Mouse (Mus musculus) kidney, embryonic 15.5 days (tissue): ENCODE results near the gene Ghitm. TPM values are rescaled to one million over a fixed set of nuclear protein-coding genes. Genes with fewer than 3 reads are reported as not detected.

Experiments
- ATAC-seq: fragments of 200-750 bp; cut with Nextera tagmentation; replicated peaks from 2 replicates; pipeline ENCODE4 v1.8.0; 2017; ENCODE audit warnings: moderate TSS enrichment; ENCODE audit not compliant: low FRiP score
- H3K27ac ChIP-seq: fragments of 300-500 bp; sonication (generic); 2 replicates; pipeline ENCODE4 v1.5.1; 2015; ENCODE audit warnings: mild to moderate bottlenecking, inconsistent platforms
- H3K27me3 ChIP-seq: fragments of 300-500 bp; sonication (generic); 2 replicates; pipeline ENCODE4 v1.6.1; 2015; ENCODE audit warnings: inconsistent platforms
- H3K36me3 ChIP-seq: fragments of 300-500 bp; sonication (generic); 2 replicates; pipeline ENCODE4 v1.6.1; 2015; ENCODE audit warnings: inconsistent platforms
- H3K4me1 ChIP-seq: fragments of 300-500 bp; sonication (generic); 2 replicates; pipeline ENCODE4 v1.6.1; 2015; ENCODE audit warnings: inconsistent platforms
- H3K4me2 ChIP-seq: fragments of 300-500 bp; sonication (generic); 2 replicates; pipeline ENCODE4 v1.6.1; 2015; ENCODE audit warnings: moderate library complexity, mild to moderate bottlenecking, inconsistent platforms
- H3K4me3 ChIP-seq: fragments of 300-500 bp; sonication (generic); replicated peaks from 2 replicates; pipeline ENCODE4 v1.5.1; 2015; ENCODE audit warnings: mild to moderate bottlenecking, inconsistent platforms
- H3K9ac ChIP-seq: fragments of 300-500 bp; sonication (generic); 2 replicates; pipeline ENCODE4 v1.6.1; 2015; ENCODE audit warnings: mild to moderate bottlenecking, inconsistent platforms
- H3K9me3 ChIP-seq: fragments of 300-500 bp; sonication (generic); replicated peaks from 2 replicates; pipeline ENCODE4 v1.6.1; 2016; ENCODE audit warnings: inconsistent platforms
- WGBS: fragments of 180-500 bp; shearing (Covaris S2); methylation state at CpG from one replicate; pipeline ENCODE4 v1.1.7; 2015; ENCODE audit warnings: mixed read lengths; 5-methylcytosine and 5-hydroxymethylcytosine counted together
- polyA plus RNA-seq: library from polyadenylated mRNA; unstranded; fragments of >200 nt; fragmentation: Nextera tagmentation; extraction: Ambion mirVana; gene quantifications from 2 replicates; pipeline ENCODE4 v1.2.1, GENCODE M21; 2015

Ghitm gene
- polyA plus RNA-seq, 1 experiment from 2014 or later: 229 TPM

DNA sequence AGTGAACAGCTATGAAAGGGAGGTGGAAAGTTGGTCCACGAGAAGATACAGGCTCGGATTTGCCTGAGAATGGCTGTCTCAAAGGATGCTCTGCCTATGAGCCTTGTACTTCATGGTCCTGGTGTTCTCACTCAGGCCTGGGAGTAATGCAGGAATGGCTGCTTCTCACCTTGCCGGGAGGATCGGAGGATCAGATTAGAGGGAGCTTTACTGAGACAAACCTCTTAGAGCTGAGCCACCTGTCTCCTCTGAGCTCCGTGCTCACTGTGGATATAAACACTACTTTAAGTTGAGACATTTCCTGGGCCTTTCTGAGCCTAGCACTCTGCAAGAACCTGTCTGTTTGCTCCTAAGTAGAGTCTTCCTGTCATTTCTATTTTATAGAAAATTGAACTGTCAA, 33.5 kb downstream of the Ghitm start:
- no peak for ATAC-seq
- Histone ChIP-seq H3K9me3 (no peaks in the 10 kb centered on the region), H3K4me2 (no peak overlapping the region), H3K36me3 (no peaks in the 10 kb centered on the region), H3K9ac (no peak overlapping the region), H3K4me3 (no peak overlapping the region), H3K27ac (no peak overlapping the region), H3K4me1 (peaks cover 13% of the 10 kb centered on the region), H3K27me3 (peaks cover 33% of the 10 kb centered on the region)
- 84% methylated on average over 5 of the region's 5 CpGs for WGBS

DNA sequence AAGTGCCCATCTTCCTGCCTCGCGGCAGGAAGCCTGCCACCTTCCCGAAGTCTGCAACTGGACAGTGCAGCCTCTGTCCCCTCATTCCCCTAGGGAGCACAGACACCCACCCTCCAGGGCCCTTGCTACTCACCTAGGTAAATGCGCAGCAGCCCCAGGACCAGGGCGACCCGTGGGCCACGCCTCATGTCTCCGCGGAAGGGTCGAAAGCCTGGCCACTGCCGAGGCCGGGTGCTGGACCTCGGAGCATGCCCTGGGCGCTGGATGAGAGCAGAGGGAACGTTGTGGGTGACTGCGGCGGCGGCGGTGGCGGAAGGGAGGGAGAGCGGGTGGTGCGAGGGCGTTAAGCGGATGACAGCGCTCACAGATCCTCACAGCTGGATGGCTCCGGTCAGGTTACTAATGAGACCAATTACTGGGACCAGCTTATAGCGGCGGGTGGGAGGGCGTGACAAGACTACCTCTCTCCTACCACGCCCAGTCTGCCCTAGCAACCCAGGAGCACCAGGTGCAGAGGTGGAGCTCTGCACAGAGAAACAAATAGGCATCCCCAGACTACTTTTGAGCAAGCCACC, 37.0 kb downstream of the Ghitm start, which contains the start of gene Cdhr1:
Gene Cdhr1 (minus strand): TSS at position 392 of the 575 bp plus-strand sequence.
- WGBS: 0% methylated on average over 30 of the region's 30 CpGs
- Histone ChIP-seq H3K36me3 (no peaks in the 10 kb centered on the region), H3K27me3 (peaks cover 43% of the 10 kb centered on the region), H3K4me1 (peaks cover 16% of the 10 kb centered on the region), H3K27ac (no peak within 1 kb of the TSS), H3K9ac (no peak within 1 kb of the TSS), H3K4me3 (peak within 1 kb of the TSS; percentile 26), H3K9me3 (no peaks in the 10 kb centered on the region), H3K4me2 (peak within 1 kb of the TSS; percentile 61)
- ATAC-seq: peak; percentile 92

DNA sequence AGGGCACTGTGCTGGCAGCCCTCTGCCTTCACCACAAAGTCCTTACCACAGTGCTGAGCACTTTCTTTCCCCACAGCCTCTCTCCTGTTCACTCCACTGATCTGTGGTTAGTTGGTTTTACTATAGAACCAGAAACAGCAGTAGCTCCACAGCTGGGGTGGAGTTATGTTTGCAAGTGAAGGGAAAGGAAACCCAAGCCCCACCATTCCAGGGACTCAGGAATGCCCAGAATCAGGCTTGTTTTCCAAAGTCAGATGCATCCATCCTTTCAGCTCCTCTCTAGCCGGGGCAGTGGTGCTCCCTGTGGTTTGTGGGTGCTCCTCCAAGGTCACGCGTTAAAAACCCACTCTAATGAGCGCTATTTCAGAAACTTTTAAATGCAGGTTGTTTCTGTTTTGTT, 39.5 kb downstream of the Ghitm start:
- Histone ChIP-seq H3K9ac (no peak overlapping the region), H3K9me3 (no peaks in the 10 kb centered on the region), H3K36me3 (no peaks in the 10 kb centered on the region), H3K27ac (no peak overlapping the region), H3K4me3 (no peak overlapping the region), H3K27me3 (peaks cover 39% of the 10 kb centered on the region), H3K4me2 (no peak overlapping the region), H3K4me1 (peaks cover 16% of the 10 kb centered on the region)
- ATAC-seq: no peak
- 83% methylated on average over 4 of the region's 4 CpGs for WGBS

DNA sequence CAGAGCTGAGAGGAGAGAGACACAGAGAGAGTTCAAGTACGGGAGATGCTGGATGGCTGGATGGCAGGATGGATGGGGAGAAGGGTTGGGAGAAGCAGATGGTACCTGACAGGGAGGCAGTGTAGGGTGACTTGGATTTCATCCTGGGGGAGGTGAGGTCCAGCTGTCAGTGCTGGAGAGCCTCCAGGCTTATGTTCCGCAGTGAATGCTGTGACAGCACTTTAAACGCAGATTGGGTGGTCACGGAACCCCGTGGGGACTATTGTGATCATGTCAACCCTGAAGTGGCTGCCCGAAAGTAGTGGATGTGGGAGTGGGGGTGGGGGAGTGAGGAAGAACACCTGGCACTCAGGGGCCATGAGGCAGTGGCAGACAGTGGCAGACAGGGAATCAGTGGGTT, 40.6 kb downstream of the Ghitm start:
- no peaks in the 10 kb centered on the region for H3K9me3 ChIP-seq
- WGBS: 41% methylated on average over 6 of the region's 6 CpGs
- H3K4me3 ChIP-seq: no peak overlapping the region
- no peaks in the 10 kb centered on the region for H3K36me3 ChIP-seq
- no peak overlapping the region for H3K27ac ChIP-seq
- ATAC-seq: 0 out of 2 replicates have a peak, but pooled peaks have one; percentile 40
- H3K4me1 ChIP-seq: peaks cover 16% of the 10 kb centered on the region
- no peak overlapping the region for H3K9ac ChIP-seq
- peaks cover 38% of the 10 kb centered on the region for H3K27me3 ChIP-seq
- no peak overlapping the region for H3K4me2 ChIP-seq

DNA sequence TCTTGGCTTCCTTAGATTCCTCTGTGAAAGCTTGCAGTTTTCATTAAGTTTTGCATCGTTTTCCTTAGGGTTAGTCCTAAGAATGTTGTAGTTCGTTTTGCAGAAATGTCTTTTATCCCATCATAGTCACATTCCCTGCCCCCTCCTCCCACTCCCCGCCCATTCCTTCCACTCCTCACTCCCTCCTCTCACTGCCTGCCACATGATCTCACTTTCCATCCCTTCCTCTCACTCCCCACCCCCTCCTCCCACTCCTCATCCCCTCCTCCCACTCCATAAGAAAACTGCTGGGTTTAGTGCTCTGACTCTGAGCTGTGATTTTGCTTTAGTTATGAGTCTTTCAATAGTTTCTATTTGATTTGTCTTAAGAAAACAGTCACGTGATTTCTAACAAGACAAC, 51.3 kb downstream of the Ghitm start:
- Histone ChIP-seq H3K4me2 (no peak overlapping the region), H3K4me3 (no peak overlapping the region), H3K27ac (no peak overlapping the region), H3K36me3 (no peaks in the 10 kb centered on the region), H3K9ac (no peak overlapping the region), H3K27me3 (no peaks in the 10 kb centered on the region), H3K9me3 (no peaks in the 10 kb centered on the region), H3K4me1 (no peaks in the 10 kb centered on the region)
- 22% methylated on average over 4 of the region's 4 CpGs for WGBS
- ATAC-seq: peak; percentile 75

DNA sequence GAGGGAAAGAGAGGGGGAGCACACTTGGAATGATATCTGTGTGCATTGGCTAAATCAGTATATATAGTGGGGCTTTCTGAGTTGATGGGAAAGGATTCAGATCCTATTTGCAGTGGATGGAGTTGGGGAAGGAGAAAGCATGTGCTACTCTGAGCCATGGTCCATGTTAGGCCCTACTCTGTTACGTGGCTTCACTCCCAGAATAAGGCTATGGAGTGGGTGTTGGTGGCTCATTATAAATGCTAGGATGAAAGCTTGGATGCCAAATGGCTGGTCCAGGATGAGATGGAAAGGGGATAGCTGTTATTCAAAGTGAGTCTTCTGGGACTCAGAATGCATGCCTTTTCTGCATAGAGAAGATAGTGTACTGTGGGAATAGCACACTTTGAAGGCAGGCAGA, 54.3 kb downstream of the Ghitm start:
- Histone ChIP-seq H3K9me3 (no peaks in the 10 kb centered on the region), H3K9ac (no peak overlapping the region), H3K27me3 (no peaks in the 10 kb centered on the region), H3K36me3 (no peaks in the 10 kb centered on the region), H3K27ac (no peak overlapping the region), H3K4me2 (no peak overlapping the region), H3K4me1 (no peaks in the 10 kb centered on the region), H3K4me3 (no peak overlapping the region)
- WGBS: 88% methylated on average over 1 of the region's 1 CpGs
- no peak for ATAC-seq

Other genes with a start within 250 kb of the Ghitm start
- gene Ccser2, start 166.5 kb downstream of the Ghitm start, polyA plus RNA-seq: 33.9 and 35.1 TPM in 2 replicates
- not detected in 2 replicates for gene Rgr, start 86.3 kb downstream of the Ghitm start, polyA plus RNA-seq
- gene Lrit1, start 80.4 kb downstream of the Ghitm start, polyA plus RNA-seq: not detected in 2 replicates
- gene Lrit2, start 67.3 kb downstream of the Ghitm start, polyA plus RNA-seq: not detected in 2 replicates
- 2.7 and 3.1 TPM in 2 replicates for gene Cdhr1, start 36.9 kb downstream of the Ghitm start, polyA plus RNA-seq
- 0.71 and 3.1 TPM in 2 replicates for gene 2610528A11Rik, start 21.2 kb downstream of the Ghitm start, polyA plus RNA-seq